Mouse (Mus musculus) frontal cortex, postnatal 14 days (tissue): ENCODE data around the gene Prrt2.

Experiments used
- DNase-seq, 2 experiments: peaks; one replicate each; pipeline ENCODE4 v3.0.0; 2022; ENCODE audit warnings: low spot score in 2 of 2

The Prrt2 gene

GRCm38 (mm10) chr7:127020901-127021562 lies at the start of gene Prrt2, which contains the start of gene Gm42742:
TSS of gene Prrt2 (minus strand) at chr7:127021211.
TSS of gene Gm42742 (minus strand) at chr7:127021097.
- peak in 1 of 2 experiments; percentile 58 for DNase-seq

GRCm38 (mm10) chr7:127066317-127066716 lies 45.3 kb upstream of the Prrt2 start:
- DNase-seq, result no peak

GRCm38 (mm10) chr7:127065538-127065937 lies 44.5 kb upstream of the Prrt2 start:
- DNase-seq, result no peak

- DNase-seq, result no peak
Measured at GRCm38 (mm10) chr7:127055026-127055585, 34.1 kb upstream of the Prrt2 start.

GRCm38 (mm10) chr7:127041851-127042672 lies 21.1 kb upstream of the Prrt2 start, which contains the start of gene Kif22:
TSS of gene Kif22 (minus strand) at chr7:127042471.
- DNase-seq, result peak; percentile 71 to 83

- DNase-seq, result no peak
Measured at GRCm38 (mm10) chr7:127031244-127031643, 10.2 kb upstream of the Prrt2 start.

GRCm38 (mm10) chr7:127030172-127030571 lies 9.2 kb upstream of the Prrt2 start:
- DNase-seq, result no peak

- no peak for DNase-seq
Measured at GRCm38 (mm10) chr7:127027885-127028284, 6.9 kb upstream of the Prrt2 start.

GRCm38 (mm10) chr7:127026984-127027726 lies 6.1 kb upstream of the Prrt2 start, which contains the start of gene Maz:
TSS of gene Maz (minus strand) at chr7:127027037.
- peak; percentile 99 for DNase-seq

GRCm38 (mm10) chr7:127026616-127026983 lies 5.6 kb upstream of the Prrt2 start:
- DNase-seq, result no peak

GRCm38 (mm10) chr7:127026161-127026600 lies 5.2 kb upstream of the Prrt2 start:
- peak in 1 of 2 experiments; percentile 58 for DNase-seq

GRCm38 (mm10) chr7:127025556-127026160 lies 4.6 kb upstream of the Prrt2 start:
- DNase-seq, result no peak

- DNase-seq, result peak; percentile 73 to 79
Measured at GRCm38 (mm10) chr7:127024755-127025555, 3.9 kb upstream of the Prrt2 start.

GRCm38 (mm10) chr7:127023896-127024690 lies 3.1 kb upstream of the Prrt2 start:
- DNase-seq, result no peak

GRCm38 (mm10) chr7:127023272-127023691 lies 2.3 kb upstream of the Prrt2 start:
- DNase-seq, result no peak

GRCm38 (mm10) chr7:127022528-127023271 lies 1.7 kb upstream of the Prrt2 start:
- DNase-seq, result no peak

- no peak for DNase-seq
Measured at GRCm38 (mm10) chr7:127021563-127022527, 834 bp upstream of the Prrt2 start.

GRCm38 (mm10) chr7:127020491-127020890 lies 520 bp downstream of the Prrt2 start:
- DNase-seq, result no peak
